Mouse (Mus musculus): Measurements from ENCODE around the gene Gm8947.

GRCm38 (mm10) chr1:151188469-151188868, 3.7 kb upstream of the Gm8947 start:
- TF ChIP-seq CTCF (IDR thresholded peaks at IDR 0.05; ENCODE audit: extremely low read depth, insufficient read length, insufficient replicate concordance, low read depth, low read length) = no peak
- TF ChIP-seq POLR2A (IDR thresholded peaks at IDR 0.05; ENCODE audit: low read depth, low read length) = no peak
